Mouse (Mus musculus): ENCODE data around the gene Metap1.

DNA sequence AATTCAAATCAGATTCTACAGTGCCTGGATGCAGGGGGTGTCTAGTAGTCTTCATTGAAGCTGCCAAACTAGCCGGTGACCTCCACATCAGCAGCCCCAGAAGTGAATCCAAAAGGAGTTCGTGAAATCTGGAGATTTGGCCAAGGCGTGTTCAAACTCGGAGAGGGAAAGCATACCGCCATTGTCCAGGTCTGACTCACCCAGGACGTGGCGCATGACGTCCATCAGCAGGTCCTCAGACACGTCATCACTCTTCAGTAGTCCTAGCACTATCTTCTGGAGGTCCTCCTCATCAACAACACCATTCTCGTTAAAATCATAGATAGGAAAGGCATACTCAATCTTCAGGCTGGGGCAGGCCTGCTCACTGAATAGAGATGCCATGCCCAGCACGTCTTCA lies 14.4 kb upstream of the Metap1 start:
- TF ChIP-seq EP300 (IDR thresholded peaks at IDR 0.05; ENCODE audit: low read depth) = no peak
- no peak for TF ChIP-seq CTCF (IDR thresholded peaks at IDR 0.05; ENCODE audit: low read depth)

All from liver, postnatal 0 days (tissue).